Mouse (Mus musculus) hindbrain, embryonic 15.5 days (tissue): Measurements from ENCODE around the gene E130114P18Rik. TPM values are rescaled to one million over a fixed set of nuclear protein-coding genes. Genes with fewer than 3 reads are reported as not detected.
A peak's percentile ranks its signal among the peaks of the same experiment; 100 is the strongest.

Source experiments
- ATAC-seq: fragments of 200-750 bp; cut with Nextera tagmentation; 2 replicates; pipeline ENCODE4 v1.8.0; 2017; ENCODE audit warnings: low read depth, moderate number of reproducible peaks, moderate TSS enrichment; ENCODE audit not compliant: low FRiP score
- H3K27ac ChIP-seq: fragments of 300-500 bp; sonication (generic); replicated peaks from 2 replicates; pipeline ENCODE4 v1.5.1; 2015; ENCODE audit warnings: mild to moderate bottlenecking, inconsistent platforms
- H3K27me3 ChIP-seq: fragments of 300-500 bp; sonication (generic); 2 replicates; pipeline ENCODE4 v1.6.1; 2015; ENCODE audit warnings: control low read depth, inconsistent platforms
- H3K36me3 ChIP-seq: fragments of 300-500 bp; sonication (generic); 2 replicates; pipeline ENCODE4 v1.6.1; 2015; ENCODE audit warnings: control low read depth, inconsistent platforms
- H3K4me1 ChIP-seq: fragments of 300-500 bp; sonication (generic); replicated peaks from 2 replicates; pipeline ENCODE4 v1.6.1; 2015; ENCODE audit warnings: control low read depth, inconsistent platforms
- H3K4me2 ChIP-seq: fragments of 300-500 bp; sonication (generic); 2 replicates; pipeline ENCODE4 v1.6.1; 2015; ENCODE audit warnings: moderate library complexity, mild to moderate bottlenecking, inconsistent platforms
- H3K4me3 ChIP-seq: fragments of 300-500 bp; sonication (generic); 2 replicates; pipeline ENCODE4 v1.5.1; 2015; ENCODE audit warnings: mild to moderate bottlenecking, inconsistent platforms
- H3K9ac ChIP-seq: fragments of 300-500 bp; sonication (generic); 2 replicates; pipeline ENCODE4 v1.6.1; 2015; ENCODE audit warnings: inconsistent platforms
- H3K9me3 ChIP-seq: fragments of 300-500 bp; sonication (generic); 2 replicates; pipeline ENCODE4 v1.6.1; 2016; ENCODE audit warnings: control low read depth, inconsistent platforms
- WGBS: fragments of 180-500 bp; shearing (Covaris S2); methylation state at CpG from one replicate; pipeline ENCODE4 v1.1.7; 2015; 5-methylcytosine and 5-hydroxymethylcytosine counted together
- polyA plus RNA-seq: library from polyadenylated mRNA; unstranded; fragments of >200 nt; fragmentation: Nextera tagmentation; extraction: Ambion mirVana; gene quantifications from 2 replicates; pipeline ENCODE4 v1.2.1, GENCODE M21; 2015

Gene E130114P18Rik
- polyA plus RNA-seq, 1 experiment from 2014 or later = 23.1 TPM

DNA sequence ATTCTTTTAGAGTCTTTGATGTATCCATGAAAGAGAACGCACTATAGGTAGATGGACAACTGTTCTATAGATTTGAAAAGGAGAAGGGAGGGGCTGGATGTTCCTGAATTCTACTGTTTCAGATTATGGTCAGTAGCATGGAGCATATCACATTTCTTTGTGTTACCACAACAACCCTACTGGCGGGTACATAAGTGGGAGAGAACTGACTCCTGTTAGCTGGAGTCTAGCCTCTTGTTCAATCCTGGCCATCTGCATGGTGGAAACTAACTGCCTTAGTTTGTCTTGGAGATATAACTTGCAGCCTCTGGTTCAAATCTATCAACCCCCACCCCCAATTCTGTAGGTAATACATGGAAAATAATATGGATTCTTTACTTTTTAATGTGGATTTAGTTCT lies 4.1 kb downstream of the E130114P18Rik start:
- H3K9me3 ChIP-seq = no peaks in the 10 kb centered on the region
- no peaks in the 10 kb centered on the region for H3K36me3 ChIP-seq
- H3K4me2 ChIP-seq = peak overlapping the region; percentile 86
- H3K4me1 ChIP-seq = peaks cover 29% of the 10 kb centered on the region
- no peak for ATAC-seq
- 0 out of 2 replicates have a peak, but pooled peaks cover 3% of the 10 kb centered on the region for H3K27me3 ChIP-seq
- peak overlapping the region; percentile 56 for H3K4me3 ChIP-seq
- no peak overlapping the region for H3K9ac ChIP-seq
- 34% methylated on average over 2 of the region's 2 CpGs for WGBS
- peak overlapping the region; percentile 74 for H3K27ac ChIP-seq

DNA sequence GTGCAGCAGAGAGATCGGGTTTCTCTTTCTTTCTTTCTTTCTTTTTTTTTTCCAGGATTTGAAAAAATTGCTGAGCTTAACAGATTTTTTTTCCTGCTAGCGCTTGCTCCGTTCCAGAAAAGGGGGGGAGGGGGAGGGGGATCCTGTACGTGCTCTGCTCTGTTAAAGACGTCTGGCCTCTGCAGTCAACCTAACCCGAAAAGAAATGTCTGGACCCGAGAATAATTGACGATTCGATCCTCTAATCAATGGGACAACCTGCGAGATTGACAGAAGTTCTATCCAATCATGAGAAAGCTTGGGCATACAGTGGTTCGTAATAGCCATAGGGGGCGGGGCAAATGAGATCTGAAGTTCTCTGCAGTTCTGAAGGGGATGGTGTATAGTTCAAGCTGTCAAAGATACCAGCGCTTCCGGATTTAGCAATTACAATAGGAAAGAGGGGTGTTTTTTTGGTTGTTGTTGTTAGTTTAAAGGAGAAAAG lies 4.7 kb downstream of the E130114P18Rik start:
- H3K27ac ChIP-seq = peak overlapping the region; percentile 74
- WGBS = under 1% methylated on average over 13 of the region's 14 CpGs
- H3K27me3 ChIP-seq = 0 out of 2 replicates have a peak, but pooled peaks cover 3% of the 10 kb centered on the region
- no peaks in the 10 kb centered on the region for H3K9me3 ChIP-seq
- peaks cover 29% of the 10 kb centered on the region for H3K4me1 ChIP-seq
- ATAC-seq = peak; percentile 77
- peak overlapping the region; percentile 86 for H3K4me2 ChIP-seq
- H3K36me3 ChIP-seq = no peaks in the 10 kb centered on the region
- H3K9ac ChIP-seq = peak overlapping the region; percentile 30
- H3K4me3 ChIP-seq = peak overlapping the region; percentile 56

DNA sequence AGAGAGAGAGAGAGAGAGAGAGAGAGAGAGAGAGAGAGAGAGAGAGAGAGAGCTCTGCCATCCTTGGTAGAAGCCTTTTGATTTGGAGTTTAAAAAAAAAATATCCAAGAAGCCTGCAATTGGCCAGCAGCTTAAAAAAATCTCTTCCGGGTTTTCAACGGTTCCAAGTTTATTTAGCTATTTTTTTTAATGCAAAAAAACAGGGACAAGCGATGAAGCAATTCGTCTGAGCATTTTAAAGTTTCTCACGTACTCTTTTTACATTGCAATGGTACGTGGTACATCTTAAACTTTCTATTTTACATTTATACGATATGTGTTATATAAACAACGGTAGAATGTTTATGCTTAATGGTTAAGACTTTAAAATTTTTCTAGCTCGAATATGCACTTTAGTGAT lies 5.2 kb downstream of the E130114P18Rik start, which contains the start of gene Nfia:
TSS of gene Nfia (plus strand) at position 94 of the 400 bp plus-strand sequence.
- 0 out of 2 replicates have a peak, but pooled peaks cover 3% of the 10 kb centered on the region for H3K27me3 ChIP-seq
- peak within 1 kb of the TSS; percentile 86 for H3K4me2 ChIP-seq
- H3K9ac ChIP-seq = peak within 1 kb of the TSS; percentile 30
- no peak for ATAC-seq
- no peaks in the 10 kb centered on the region for H3K9me3 ChIP-seq
- H3K36me3 ChIP-seq = no peaks in the 10 kb centered on the region
- H3K4me3 ChIP-seq = peak within 1 kb of the TSS; percentile 56
- H3K27ac ChIP-seq = peak within 1 kb of the TSS; percentile 74
- WGBS = under 1% methylated on average over 9 of the region's 9 CpGs
- peaks cover 29% of the 10 kb centered on the region for H3K4me1 ChIP-seq

DNA sequence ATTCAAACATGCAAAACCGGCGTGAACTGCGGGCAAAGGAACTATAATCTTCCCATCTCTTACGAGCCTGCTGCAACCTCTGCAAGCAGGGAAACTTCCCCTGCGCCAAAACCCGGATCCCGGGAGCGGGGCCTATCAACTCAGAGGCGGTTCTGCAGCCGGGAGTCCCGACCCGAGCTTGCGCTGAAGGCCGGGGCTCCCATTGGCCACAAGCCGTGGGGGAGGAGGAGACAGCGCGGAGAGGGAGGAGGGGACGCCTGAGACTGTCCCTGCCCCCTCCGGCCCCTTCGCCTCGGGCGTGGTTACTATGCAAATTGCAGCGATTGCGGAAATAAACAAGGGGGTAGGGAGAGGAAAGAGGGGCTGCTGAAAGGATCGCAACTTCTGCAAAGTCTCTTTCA lies 5.8 kb downstream of the E130114P18Rik start:
- Histone ChIP-seq H3K36me3 (no peaks in the 10 kb centered on the region), H3K4me2 (peak overlapping the region; percentile 86), H3K27me3 (0 out of 2 replicates have a peak, but pooled peaks cover 3% of the 10 kb centered on the region), H3K4me3 (peak overlapping the region; percentile 56), H3K4me1 (peaks cover 29% of the 10 kb centered on the region), H3K27ac (peak overlapping the region; percentile 74), H3K9ac (peak overlapping the region; percentile 30), H3K9me3 (no peaks in the 10 kb centered on the region)
- ATAC-seq = peak; percentile 93
- under 1% methylated on average over 25 of the region's 25 CpGs for WGBS

DNA sequence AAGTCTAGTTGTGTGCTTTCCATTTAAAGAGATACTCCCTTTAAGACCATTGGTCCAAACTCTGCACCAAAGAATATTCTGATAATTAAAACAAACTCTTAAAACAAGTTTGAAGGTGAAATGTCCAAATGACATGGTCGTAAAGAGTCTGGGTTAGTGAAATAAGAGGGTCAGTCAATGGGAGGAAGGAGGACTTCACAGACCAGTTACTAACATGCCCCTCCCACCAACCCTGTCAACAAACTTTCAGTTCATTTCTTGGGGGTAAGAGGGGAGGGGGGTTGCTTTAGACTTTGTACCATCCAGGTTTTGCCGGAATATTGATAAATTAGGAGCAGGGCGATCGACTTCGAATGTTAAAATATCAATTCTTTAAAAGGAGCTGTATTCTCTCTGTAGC lies 6.5 kb downstream of the E130114P18Rik start:
- H3K27ac ChIP-seq = peak overlapping the region; percentile 74
- peak overlapping the region; percentile 30 for H3K9ac ChIP-seq
- H3K4me3 ChIP-seq = peak overlapping the region; percentile 56
- peak overlapping the region; percentile 86 for H3K4me2 ChIP-seq
- H3K4me1 ChIP-seq = peaks cover 23% of the 10 kb centered on the region
- 11% methylated on average over 5 of the region's 5 CpGs for WGBS
- no peak for ATAC-seq
- no peaks in the 10 kb centered on the region for H3K9me3 ChIP-seq
- H3K36me3 ChIP-seq = no peaks in the 10 kb centered on the region
- H3K27me3 ChIP-seq = 0 out of 2 replicates have a peak, but pooled peaks cover 3% of the 10 kb centered on the region

DNA sequence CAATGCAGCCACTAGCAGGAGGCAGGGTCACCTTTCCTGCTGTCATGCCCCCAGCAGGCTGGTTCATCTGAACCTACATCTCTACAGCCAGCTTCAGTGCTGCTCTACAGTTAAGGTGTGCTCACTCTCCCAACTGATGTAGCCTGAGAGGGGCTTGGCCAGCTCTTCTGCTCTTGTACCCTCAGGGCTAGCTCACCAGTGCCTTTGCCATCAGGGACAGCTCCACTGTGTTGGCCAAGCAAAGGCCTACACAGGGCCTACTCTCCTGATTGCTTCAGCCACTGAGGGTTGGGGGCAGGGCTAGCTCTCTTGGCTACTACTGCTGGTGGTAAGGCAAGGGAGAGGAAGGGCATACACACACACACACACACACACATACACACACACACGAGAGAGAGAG lies 8.0 kb downstream of the E130114P18Rik start:
- Histone ChIP-seq H3K4me3 (no peak overlapping the region), H3K4me2 (no peak overlapping the region), H3K9ac (no peak overlapping the region), H3K36me3 (no peaks in the 10 kb centered on the region), H3K9me3 (no peaks in the 10 kb centered on the region), H3K4me1 (peaks cover 13% of the 10 kb centered on the region; the same call in 1 of the 2 replicates), H3K27ac (no peak overlapping the region), H3K27me3 (no peaks in the 10 kb centered on the region)
- no peak for ATAC-seq
- WGBS = no CpG with 5 or more reads among the region's 1 CpGs

DNA sequence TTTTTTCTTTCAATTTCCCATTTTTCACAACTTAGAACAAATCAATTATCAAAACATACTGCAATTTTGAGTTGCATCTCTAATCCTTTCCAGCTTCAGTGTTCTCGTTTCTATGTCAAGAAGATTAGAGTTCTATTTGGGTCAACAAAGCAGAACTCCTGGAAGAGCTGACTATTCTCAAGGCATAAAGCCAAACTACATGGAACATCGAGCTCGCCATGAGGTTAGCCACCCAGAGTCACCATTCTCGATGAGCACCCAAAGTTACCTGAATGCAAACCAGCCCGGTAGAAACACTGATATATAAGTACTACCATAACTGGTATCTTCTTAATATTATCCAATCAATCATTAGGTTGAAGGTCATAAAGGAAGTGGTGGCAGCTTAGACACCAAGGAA lies 10.4 kb downstream of the E130114P18Rik start:
- ATAC-seq = no peak
- Histone ChIP-seq H3K9me3 (no peaks in the 10 kb centered on the region), H3K36me3 (no peaks in the 10 kb centered on the region), H3K4me2 (no peak overlapping the region), H3K4me1 (peaks cover 4% of the 10 kb centered on the region; the same call in 1 of the 2 replicates), H3K27me3 (no peaks in the 10 kb centered on the region), H3K4me3 (no peak overlapping the region), H3K27ac (no peak overlapping the region), H3K9ac (no peak overlapping the region)
- WGBS = 92% methylated on average over 5 of the region's 5 CpGs

DNA sequence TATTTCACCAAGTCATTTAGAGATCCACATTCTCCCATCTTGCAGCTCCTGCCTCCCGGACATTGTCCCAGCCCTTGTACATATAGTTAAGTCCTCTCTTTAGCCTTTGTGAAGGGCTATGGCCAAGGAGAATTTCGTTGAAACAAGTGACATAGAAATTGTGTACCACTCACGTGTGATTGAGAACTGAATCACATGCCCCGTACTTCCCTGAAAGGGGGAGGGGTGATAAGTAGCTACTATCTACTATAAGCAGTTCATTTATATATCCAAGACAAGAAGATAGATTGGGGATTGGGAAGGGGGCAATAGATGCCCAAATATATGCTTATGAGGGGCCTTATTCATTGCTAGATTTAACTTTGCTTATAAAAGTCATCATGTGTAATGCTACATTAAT lies 10.9 kb downstream of the E130114P18Rik start:
- Histone ChIP-seq H3K4me3 (no peak overlapping the region), H3K9ac (no peak overlapping the region), H3K36me3 (no peaks in the 10 kb centered on the region), H3K27me3 (no peaks in the 10 kb centered on the region), H3K27ac (no peak overlapping the region), H3K4me1 (peaks cover 4% of the 10 kb centered on the region; the same call in 1 of the 2 replicates), H3K4me2 (no peak overlapping the region), H3K9me3 (no peaks in the 10 kb centered on the region)
- no peak for ATAC-seq
- WGBS = 79% methylated on average over 4 of the region's 4 CpGs

DNA sequence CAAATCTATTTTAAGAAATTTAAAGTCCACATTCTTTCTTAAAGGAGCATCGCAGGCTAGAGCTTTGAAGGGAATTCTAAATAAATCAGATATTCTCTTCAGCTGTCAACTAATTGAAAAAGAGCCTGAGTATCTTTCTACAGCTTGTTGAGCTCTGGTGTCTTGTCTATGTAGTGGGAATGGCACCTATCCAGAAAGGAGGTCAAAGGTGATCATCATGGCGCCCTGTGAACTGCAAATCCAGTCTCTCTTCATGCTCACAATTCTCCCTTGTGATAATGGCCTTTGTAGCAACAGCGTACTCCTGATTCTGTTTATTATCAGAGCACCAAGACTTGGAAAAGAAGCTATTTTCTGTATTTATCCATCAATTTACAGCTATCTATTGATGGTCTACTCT lies 11.8 kb downstream of the E130114P18Rik start:
- H3K4me3 ChIP-seq = no peak overlapping the region
- no peak overlapping the region for H3K27ac ChIP-seq
- H3K36me3 ChIP-seq = no peaks in the 10 kb centered on the region
- H3K4me1 ChIP-seq = no peaks in the 10 kb centered on the region
- no peaks in the 10 kb centered on the region for H3K9me3 ChIP-seq
- no peaks in the 10 kb centered on the region for H3K27me3 ChIP-seq
- no peak for ATAC-seq
- H3K9ac ChIP-seq = no peak overlapping the region
- no peak overlapping the region for H3K4me2 ChIP-seq
- 85% methylated on average over 3 of the region's 3 CpGs for WGBS

DNA sequence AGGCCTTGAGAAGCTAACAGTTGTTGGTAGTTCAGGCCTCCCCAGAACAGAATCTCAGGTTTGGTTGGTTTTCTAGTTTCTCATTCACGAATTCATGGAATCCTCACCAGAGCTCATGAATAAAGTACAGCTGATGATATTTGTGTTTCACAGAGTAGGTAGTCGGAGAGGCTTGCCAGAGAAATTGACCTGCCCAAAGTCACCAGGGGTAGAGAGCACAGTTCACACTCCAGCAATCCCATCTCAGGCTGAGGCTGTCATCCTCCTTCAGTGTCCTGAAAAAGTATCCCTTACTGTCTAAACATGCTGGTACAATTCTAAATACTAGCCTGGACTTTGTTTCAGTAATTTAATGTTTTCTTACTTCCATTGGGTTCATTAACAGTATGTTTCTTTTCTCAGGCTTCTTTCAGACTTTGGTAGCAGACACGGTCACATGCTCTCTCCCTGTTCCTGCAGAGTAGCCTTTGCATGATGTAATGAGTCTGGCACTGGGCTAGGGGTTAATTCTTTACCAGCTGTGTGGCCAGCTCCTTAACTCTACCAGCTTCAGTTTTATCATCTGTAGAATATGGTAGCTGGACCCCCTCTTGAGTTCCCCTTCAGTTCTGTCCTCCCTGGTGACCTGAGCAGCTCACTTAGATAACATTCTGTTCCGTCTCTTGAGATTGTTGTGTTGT lies 12.4 kb downstream of the E130114P18Rik start:
- WGBS = 87% methylated on average over 4 of the region's 4 CpGs
- ATAC-seq = no peak
- H3K36me3 ChIP-seq = no peaks in the 10 kb centered on the region

DNA sequence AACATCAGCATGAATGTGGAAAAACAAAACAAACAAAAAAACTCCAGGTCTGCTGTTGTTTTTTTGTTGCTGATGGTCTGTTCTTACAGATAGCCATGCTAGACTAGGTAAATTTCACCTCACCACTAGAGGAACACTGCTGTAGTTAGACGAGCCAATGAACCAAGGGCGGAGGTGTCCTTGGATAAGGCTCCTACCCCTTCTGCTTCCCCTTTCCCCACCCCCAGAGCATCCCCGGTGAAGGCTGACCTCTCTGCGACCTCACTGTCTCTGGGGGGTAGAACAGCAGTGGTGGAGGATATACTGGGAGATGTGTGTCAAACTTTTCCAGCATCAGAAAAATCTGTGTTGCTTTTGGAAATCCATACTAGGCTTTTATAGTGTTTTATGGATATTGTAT lies 13.3 kb downstream of the E130114P18Rik start:
- no peak overlapping the region for H3K27ac ChIP-seq
- no peaks in the 10 kb centered on the region for H3K4me1 ChIP-seq
- no peak overlapping the region for H3K9ac ChIP-seq
- no peak overlapping the region for H3K4me3 ChIP-seq
- H3K27me3 ChIP-seq = 0 out of 2 replicates have a peak, but pooled peaks cover 2% of the 10 kb centered on the region
- no peaks in the 10 kb centered on the region for H3K9me3 ChIP-seq
- 34% methylated on average over 4 of the region's 4 CpGs for WGBS
- ATAC-seq = no peak
- H3K4me2 ChIP-seq = no peak overlapping the region
- H3K36me3 ChIP-seq = no peaks in the 10 kb centered on the region

More for the DNA sequence above, 12.4 kb downstream of the E130114P18Rik start:
- Histone ChIP-seq H3K4me2 (no peak overlapping the region), H3K4me1 (no peaks in the 10 kb centered on the region), H3K9me3 (no peaks in the 10 kb centered on the region), H3K9ac (no peak overlapping the region), H3K27me3 (0 out of 2 replicates have a peak, but pooled peaks cover 2% of the 10 kb centered on the region), H3K4me3 (no peak overlapping the region), H3K27ac (no peak overlapping the region)

DNA sequence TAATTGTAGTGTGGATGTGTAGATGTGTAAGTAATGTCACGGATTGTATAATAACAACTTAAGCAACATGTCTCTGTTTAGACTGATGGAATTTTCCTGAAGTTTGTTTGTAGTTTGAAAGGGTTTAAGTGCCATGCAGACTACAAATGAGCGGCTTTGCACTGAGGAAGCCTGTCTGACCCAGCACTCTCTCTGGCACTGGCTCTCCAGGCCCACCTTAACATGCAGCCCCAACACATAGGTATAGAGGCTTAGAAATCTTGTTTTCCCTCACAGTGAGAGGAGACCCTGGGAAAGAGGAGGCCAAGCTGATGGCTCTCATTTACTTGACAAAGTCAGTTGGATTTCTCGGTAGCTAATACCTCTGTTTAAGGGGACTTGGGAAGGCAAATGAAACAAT lies 19.2 kb downstream of the E130114P18Rik start:
- peaks cover 26% of the 10 kb centered on the region for H3K27me3 ChIP-seq
- H3K27ac ChIP-seq = peak overlapping the region; percentile 78
- ATAC-seq = no peak
- H3K36me3 ChIP-seq = no peaks in the 10 kb centered on the region
- H3K4me3 ChIP-seq = peak overlapping the region; percentile 48
- H3K4me1 ChIP-seq = peaks cover 22% of the 10 kb centered on the region
- peak overlapping the region; percentile 71 for H3K4me2 ChIP-seq
- WGBS = 26% methylated on average over 3 of the region's 3 CpGs
- peak overlapping the region; percentile 52; the same call in 1 of the 2 replicates for H3K9ac ChIP-seq
- H3K9me3 ChIP-seq = no peaks in the 10 kb centered on the region
